Mouse (Mus musculus): ENCODE measurements around the gene Sass6.
"Not testable (repeated sequence)": the region's sequence is repeated elsewhere in the genome, so short reads cannot be mapped to it uniquely, and the experiment has no call there.

The Sass6 gene

GRCm38 (mm10) chr3:116622641-116623040 lies 27.9 kb downstream of the Sass6 start:
- no peak for ATAC-seq (ENCODE audit: insufficient number of reproducible peaks, low FRiP score, low TSS enrichment)

- no peak for ATAC-seq (ENCODE audit: insufficient number of reproducible peaks, low FRiP score, low TSS enrichment)
Measured at GRCm38 (mm10) chr3:116631459-116631858, 36.7 kb downstream of the Sass6 start.

DNA sequence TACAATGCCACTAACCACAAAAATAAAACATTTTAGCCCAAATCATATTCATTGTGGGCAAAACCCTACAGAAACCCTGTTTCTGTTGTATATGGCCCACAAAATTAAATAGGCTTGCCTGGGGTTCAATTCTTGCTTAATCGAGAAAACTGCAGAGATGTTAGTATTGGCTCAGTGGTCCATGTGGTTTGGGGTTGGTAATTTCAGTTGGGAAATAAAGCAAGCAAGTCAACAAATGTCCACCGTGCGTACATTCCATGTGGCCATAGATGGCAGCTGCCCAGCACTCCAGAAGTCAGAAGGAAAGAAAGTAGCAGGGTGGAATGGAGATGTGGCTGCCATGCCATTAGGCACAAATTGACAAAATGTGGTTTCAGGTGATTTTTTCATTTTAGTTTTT lies 38.2 kb downstream of the Sass6 start:
- ATAC-seq (ENCODE audit: insufficient number of reproducible peaks, low FRiP score, low TSS enrichment) = no peak

DNA sequence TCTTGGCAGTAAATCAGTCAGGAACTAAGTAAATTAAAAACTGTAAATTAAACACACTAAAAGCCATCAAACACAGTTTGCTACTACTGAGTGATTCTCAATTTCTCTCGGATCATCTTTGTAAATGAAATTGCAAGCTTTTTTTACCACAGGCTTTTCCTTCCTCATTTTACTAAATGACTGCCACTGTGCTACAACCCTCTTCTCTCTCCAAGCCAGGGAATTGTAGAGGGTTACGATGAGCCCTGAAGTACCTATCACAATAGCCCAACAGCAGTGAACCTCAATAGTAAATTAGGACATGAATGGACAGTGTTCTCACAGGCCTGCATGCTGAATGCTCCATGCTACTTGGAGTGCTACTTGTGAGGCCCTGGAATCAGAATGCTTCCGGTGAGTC lies 39.3 kb downstream of the Sass6 start:
- no peak for ATAC-seq (ENCODE audit: insufficient number of reproducible peaks, low FRiP score, low TSS enrichment)

- ATAC-seq (ENCODE audit: insufficient number of reproducible peaks, low FRiP score, low TSS enrichment) = no peak
Measured at GRCm38 (mm10) chr3:116634853-116635252, 40.1 kb downstream of the Sass6 start.

DNA sequence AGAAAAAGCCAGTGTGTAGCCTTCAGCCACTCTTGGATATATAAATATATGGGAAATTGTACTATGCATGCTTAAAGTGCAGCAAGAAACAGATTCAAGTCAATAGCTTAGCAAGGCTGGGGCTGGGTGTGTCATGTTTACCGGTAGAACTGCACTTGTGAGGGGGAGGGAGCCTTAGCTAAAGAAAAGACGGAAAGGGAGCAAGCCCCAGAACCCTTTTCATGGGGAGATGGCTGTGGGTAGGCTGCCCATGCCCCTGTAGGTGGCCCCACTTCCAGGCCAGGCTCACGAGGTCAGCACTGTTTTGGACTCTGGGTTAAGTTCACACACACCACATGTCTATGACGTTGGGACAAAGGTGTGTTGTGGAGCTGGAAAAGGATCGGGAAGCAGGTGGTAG lies 41.0 kb downstream of the Sass6 start:
- no peak for ATAC-seq (ENCODE audit: insufficient number of reproducible peaks, low FRiP score, low TSS enrichment)

DNA sequence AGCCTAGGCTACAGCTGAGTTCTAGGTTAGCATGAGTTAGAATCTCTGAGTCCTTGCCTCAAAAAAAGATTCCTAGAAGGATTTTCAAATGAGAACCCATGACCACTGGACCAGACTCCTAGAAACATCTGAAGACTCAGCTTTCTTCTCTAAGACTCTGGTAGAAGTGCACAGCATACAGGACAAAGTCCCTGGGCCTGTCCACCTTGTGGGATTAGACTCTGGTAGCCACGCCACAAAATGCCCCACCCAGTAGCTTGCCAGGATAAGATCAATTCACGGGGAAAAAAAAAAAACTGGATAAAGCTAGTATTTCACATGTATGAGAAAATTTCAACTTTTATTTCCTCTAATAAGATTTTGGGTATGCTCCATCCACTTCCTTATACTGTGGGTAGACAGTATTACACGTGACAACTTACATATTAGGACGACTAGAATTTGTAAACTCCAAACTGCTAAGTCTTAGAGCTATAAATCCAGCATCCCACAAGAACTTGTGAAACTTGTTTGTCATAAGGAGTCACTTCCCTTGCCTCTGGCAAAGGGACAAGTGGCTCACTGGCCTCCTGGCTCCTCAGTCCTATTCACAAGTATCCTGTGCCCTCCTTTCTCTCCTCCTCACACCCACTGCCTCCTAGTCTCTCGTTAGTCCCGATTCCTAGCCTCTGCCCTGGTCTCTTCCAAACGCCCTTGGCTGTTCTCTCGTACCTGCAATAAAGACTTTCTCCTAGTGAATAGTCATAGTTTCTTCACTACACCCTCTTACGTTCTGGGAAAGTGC lies 43.1 kb downstream of the Sass6 start:
- ATAC-seq (ENCODE audit: insufficient number of reproducible peaks, low FRiP score, low TSS enrichment) = no peak

DNA sequence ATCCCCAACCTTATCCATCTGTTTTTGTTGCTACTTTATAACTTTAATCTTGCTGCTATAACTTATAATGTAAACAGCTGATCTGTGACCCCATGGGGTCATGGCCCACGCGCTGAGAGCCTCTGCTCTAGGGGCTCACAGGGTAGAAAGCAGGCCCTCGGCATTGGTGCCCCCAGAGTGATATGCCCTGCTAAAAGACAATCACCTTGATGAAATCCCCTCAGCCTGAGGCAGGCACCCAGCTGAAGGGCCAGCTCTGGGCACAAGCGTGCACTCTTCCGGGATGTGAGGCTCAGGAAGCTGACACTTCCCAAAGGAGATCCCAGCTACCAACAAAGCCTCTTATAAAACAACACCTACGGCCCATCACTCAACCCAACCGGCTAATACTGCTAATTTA lies 43.8 kb downstream of the Sass6 start:
- ATAC-seq (ENCODE audit: insufficient number of reproducible peaks, low FRiP score, low TSS enrichment) = no peak

- no peak for ATAC-seq (ENCODE audit: insufficient number of reproducible peaks, low FRiP score, low TSS enrichment)
Measured at GRCm38 (mm10) chr3:116640024-116640423, 45.2 kb downstream of the Sass6 start.

DNA sequence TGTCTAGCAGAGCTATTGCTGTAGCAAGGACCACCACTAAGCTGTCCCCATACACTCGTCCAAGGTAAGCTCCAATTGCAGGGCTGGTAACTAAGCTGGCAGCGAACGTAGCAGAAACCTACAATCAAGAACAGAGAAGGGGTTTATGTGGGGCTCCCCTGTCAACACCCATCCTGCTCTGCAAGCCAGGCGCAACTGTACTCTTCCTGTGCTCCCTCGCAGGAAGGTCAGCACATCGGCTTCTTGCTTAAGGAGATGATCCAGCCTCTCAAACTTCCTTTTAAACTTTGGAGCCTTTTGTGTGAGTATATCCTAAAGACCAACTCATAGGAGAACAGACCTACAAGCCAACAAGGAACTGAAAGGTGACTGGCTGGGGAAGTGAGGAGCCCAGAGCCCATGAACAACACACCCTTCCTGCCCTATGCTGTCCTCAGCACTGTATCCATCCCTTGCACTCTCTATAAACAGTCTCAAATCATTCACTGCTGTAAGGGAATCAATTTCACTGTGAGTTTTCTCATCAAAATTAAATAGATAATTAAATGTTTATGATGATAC lies 47.1 kb downstream of the Sass6 start:
- ATAC-seq (ENCODE audit: insufficient number of reproducible peaks, low FRiP score, low TSS enrichment) = no peak

- no peak for ATAC-seq (ENCODE audit: insufficient number of reproducible peaks, low FRiP score, low TSS enrichment)
Measured at GRCm38 (mm10) chr3:116642373-116642772, 47.6 kb downstream of the Sass6 start.

- ATAC-seq (ENCODE audit: insufficient number of reproducible peaks, low FRiP score, low TSS enrichment) = no peak
Measured at GRCm38 (mm10) chr3:116646387-116646786, 51.6 kb downstream of the Sass6 start.

- no peak for ATAC-seq (ENCODE audit: insufficient number of reproducible peaks, low FRiP score, low TSS enrichment)
Measured at GRCm38 (mm10) chr3:116648805-116649204, 54.0 kb downstream of the Sass6 start.

GRCm38 (mm10) chr3:116650698-116651097 lies 55.9 kb downstream of the Sass6 start:
- no peak for ATAC-seq (ENCODE audit: insufficient number of reproducible peaks, low FRiP score, low TSS enrichment)

DNA sequence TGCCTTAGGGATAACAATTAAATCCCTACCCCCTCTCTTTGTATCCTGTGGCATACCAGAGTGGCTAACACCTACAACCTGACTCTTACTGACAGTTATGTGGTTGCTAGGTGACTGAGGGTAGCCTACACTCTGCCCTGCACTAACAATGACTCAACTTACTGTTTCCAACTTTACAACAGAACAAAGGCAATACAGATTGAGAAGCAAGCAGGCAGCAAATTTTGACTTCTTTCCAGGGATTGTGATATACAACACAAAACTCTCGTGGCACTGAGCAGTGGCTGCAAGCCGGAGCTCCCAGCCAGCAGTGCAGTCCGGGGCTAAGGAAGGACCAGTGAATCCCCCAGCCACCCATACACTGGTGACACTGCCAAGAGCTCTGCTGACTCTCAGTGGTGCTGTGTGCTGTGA lies 57.3 kb downstream of the Sass6 start:
- ATAC-seq (ENCODE audit: insufficient number of reproducible peaks, low FRiP score, low TSS enrichment) = no peak

DNA sequence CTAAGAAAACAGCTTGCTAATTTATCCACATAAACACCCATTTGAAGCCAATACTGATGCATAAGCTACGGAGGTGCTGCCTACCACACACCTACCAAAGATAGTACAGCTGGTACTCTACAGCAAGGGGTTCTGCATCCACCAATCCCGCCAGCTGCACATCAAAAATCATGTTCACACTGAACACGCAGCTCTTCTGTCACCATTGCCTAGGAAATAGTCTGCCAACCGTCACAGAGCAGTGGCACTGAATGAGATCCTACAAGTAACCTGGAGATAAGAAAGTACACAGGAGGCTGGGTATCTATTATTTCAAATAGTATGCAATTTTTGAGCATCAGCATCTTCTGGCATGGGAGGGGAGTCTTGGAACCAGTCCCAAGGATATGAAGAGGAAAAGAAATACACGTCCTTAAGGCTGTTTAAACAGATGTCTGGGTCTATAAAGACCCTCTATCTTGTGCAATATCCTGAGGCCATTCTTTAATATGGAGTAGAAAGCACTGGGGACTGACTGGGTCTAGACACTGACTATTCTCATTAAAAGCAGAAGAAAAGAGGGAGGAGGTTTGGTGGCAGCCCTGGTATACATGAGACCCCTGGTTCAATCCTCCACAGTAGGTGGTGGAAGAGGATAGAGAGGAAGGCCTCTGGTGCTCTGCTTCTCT lies 58.6 kb downstream of the Sass6 start:
- no peak for ATAC-seq (ENCODE audit: insufficient number of reproducible peaks, low FRiP score, low TSS enrichment)

- ATAC-seq (ENCODE audit: insufficient number of reproducible peaks, low FRiP score, low TSS enrichment) = not testable (repeated sequence)
Measured at GRCm38 (mm10) chr3:116654051-116654450, 59.3 kb downstream of the Sass6 start.

- ATAC-seq (ENCODE audit: insufficient number of reproducible peaks, low FRiP score, low TSS enrichment) = no peak
Measured at GRCm38 (mm10) chr3:116656184-116656965, 61.6 kb downstream of the Sass6 start.

DNA sequence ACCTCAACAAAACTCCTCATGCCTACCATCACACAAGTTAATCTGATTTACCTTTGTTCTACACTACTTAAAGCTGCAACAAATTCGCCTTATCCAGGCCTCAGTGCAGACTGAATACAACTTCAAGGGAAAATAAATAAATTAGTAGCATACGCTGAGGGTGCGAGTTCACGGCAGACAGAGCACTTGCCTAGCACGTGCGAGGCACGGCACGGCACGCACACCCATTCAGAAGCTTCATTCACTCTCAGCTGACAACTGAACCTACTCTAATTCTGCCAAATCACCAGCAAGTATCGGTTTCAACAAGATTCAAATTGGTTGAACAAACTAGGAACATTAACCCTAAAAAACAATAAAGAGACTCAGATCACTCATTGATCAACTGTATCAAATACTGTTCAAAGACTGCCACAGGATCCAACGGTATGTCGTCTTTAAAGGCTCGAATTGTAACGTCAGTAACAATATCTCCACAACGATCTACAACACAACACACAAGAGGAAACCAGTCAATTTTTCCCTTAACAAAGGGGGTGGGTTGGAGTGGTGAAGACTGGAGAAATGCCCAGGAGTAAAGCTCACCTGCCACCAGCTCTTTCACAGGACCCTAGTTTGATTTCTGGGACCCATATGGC lies 64.3 kb downstream of the Sass6 start:
- ATAC-seq (ENCODE audit: insufficient number of reproducible peaks, low FRiP score, low TSS enrichment) = no peak

DNA sequence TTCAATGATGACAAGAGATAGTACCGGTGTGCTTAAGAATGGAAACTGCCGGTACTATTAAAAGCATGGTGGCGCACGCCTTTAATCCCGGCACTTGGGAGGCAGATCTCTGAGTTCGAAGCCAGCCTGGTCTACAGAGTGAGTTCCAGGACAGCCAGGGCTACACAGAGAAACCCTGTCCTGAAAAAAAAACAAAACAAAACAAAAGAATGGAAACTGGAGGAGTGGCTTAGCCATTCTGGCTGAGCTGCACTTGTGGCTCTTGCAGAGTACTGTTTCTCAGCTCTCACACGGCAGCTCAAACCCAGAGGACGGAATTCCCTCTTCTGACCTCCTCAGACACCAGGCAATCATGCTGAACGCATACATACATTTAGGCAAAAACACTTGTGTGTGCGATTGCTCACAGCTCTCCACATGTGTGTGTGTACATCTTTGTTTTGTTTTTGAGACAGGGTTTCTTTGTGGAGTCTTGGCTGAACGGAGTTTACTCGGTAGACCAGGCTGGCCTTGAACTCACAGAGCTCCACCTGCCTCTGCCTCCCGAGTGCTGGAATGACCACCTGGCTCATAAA lies 65.2 kb downstream of the Sass6 start:
- ATAC-seq (ENCODE audit: insufficient number of reproducible peaks, low FRiP score, low TSS enrichment) = no peak

All from cerebellum, adult (tissue).